Mouse (Mus musculus): ENCODE measurements at regions not wholly inside any gene's neighbourhood (a gene's known extent, or its start where the extent isn't known, plus 50 kb on each side); places are given as distances from the start of the nearest gene placed in this dataset.
"Not testable (repeated sequence)": the region's sequence is repeated elsewhere in the genome, so short reads cannot be mapped to it uniquely, and the experiment has no call there.

DNA sequence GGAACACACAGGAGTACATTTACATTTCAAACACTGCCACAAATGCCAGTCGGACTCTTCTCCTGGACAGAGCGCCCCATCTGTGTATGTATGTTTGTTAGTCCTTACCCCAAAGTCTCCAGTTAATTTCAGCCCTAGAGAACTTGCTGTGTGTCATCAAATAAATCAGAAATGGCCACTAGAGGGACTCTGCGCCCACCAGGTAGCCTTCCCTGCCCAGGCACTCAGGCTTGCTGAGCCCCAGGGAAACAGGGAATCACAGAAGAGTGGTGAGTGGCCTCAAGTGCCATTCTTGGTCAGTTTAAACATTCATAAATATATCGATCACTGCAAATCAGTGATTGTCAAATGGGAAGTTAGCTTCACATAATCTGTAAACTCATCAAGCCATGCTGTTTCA lies 102.8 kb upstream of the Ube2dnl1 start:
- H3K27ac ChIP-seq; H3K9ac ChIP-seq; H3K36me3 ChIP-seq; H3K4me3 ChIP-seq; H3K27me3 ChIP-seq; H3K4me1 ChIP-seq; H3K9me3 ChIP-seq; H3K4me2 ChIP-seq (replicated peaks); ATAC-seq (ENCODE audit: low FRiP score, low read depth): not testable (repeated sequence)
- 62% methylated on average over 4 of the region's 4 CpGs for WGBS

- ATAC-seq (ENCODE audit: low FRiP score, low read depth): peak; percentile 88
- H3K27me3 ChIP-seq: no peaks in the 10 kb centered on the region
- no peaks in the 10 kb centered on the region for H3K4me1 ChIP-seq
- H3K9ac ChIP-seq: no peak overlapping the region
- no peaks in the 10 kb centered on the region for H3K9me3 ChIP-seq
- no peaks in the 10 kb centered on the region for H3K36me3 ChIP-seq
- no peak overlapping the region for H3K4me2 ChIP-seq (replicated peaks)
- 31% methylated on average over 4 of the region's 4 CpGs for WGBS
- H3K4me3 ChIP-seq: no peak overlapping the region
- no peak overlapping the region for H3K27ac ChIP-seq
Measured at GRCm38 (mm10) chrX:114816267-114816666, 88.5 kb upstream of the Ube2dnl1 start.

DNA sequence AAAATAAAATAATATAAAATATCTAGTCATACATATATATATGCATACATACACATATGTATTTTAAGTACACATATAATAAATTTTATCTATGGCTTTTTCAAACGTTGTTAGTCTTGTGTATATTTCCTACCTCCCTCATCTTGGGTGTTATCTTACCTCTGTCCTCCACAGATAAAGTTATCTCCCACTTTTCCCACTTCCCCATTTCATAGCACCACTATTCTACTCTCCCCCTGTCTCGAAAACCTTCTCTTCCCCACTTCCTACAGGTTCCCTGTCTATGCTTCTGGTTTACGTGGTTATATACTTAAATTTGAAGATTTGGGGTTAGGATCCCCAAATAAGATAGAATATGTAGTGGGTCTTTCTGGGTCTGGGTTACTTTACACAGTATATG lies 67.9 kb upstream of the Ube2dnl1 start:
- Histone ChIP-seq H3K36me3 (no peaks in the 10 kb centered on the region), H3K4me3 (no peak overlapping the region), H3K27me3 (no peaks in the 10 kb centered on the region), H3K4me2 (replicated peaks) (no peak overlapping the region), H3K9me3 (no peaks in the 10 kb centered on the region), H3K4me1 (no peaks in the 10 kb centered on the region), H3K9ac (no peak overlapping the region), H3K27ac (no peak overlapping the region)
- WGBS: 66% methylated on average over 3 of the region's 3 CpGs
- no peak for ATAC-seq (ENCODE audit: low FRiP score, low read depth)

DNA sequence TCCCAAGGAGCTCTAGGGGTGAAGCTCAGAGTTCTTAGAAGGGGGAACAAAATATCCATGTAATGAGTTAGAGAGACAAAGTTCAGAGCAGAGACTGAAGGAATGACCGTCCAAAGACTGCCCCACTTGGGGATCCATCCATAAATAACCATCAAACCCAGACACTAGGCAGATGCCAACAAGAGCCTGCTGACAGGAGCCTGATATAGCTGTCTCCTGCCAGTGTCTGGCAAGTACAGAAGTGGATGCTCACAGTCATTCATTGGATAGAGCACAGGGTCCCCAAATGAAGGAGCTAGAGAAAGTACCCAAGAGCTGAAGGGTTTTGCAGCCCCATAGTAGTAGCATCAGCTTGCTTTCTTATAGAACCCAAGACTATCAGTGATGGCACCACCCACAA lies 61.3 kb upstream of the Ube2dnl1 start:
- Histone ChIP-seq H3K4me1 (no peaks in the 10 kb centered on the region), H3K4me3 (no peak overlapping the region), H3K27me3 (no peaks in the 10 kb centered on the region), H3K9me3 (no peaks in the 10 kb centered on the region), H3K9ac (no peak overlapping the region), H3K4me2 (replicated peaks) (no peak overlapping the region), H3K36me3 (no peaks in the 10 kb centered on the region), H3K27ac (no peak overlapping the region)
- ATAC-seq (ENCODE audit: low FRiP score, low read depth): no peak
- 64% methylated on average over 1 of the region's 1 CpGs for WGBS

All from limb, embryonic 13.5 days (tissue).